Mouse (Mus musculus) thymus, postnatal 36 days (tissue): ENCODE data around the gene Tgm2.
A peak's percentile ranks its signal among the peaks of the same experiment; 100 is the strongest.

Source experiments
- DNase-seq, 2 experiments: peaks; one replicate each; pipeline ENCODE4 v3.0.0; 2022; ENCODE audit warnings: mixed read lengths in 2 of 2

Tgm2 gene

DNA sequence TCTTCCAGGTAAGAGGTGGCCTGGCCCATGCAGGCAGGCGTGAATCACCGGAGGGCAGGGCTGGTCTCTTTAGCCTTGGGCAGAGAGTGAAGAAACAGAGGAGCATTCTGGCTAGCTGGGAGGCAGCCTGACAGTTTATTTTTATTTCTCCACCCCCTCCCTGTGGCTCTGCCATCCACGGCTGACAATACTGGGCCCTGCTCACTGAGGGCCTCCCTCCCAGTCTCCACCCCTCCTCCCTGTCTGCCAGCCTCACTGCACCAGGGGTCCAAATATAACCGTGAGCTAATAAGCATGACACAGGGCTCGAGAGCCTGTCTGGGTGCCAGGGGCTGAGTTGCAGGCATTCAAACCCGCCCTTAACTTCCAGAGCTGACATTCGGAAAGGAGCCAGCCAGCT is 6.6 kb downstream of the Tgm2 start:
- no peak for DNase-seq

DNA sequence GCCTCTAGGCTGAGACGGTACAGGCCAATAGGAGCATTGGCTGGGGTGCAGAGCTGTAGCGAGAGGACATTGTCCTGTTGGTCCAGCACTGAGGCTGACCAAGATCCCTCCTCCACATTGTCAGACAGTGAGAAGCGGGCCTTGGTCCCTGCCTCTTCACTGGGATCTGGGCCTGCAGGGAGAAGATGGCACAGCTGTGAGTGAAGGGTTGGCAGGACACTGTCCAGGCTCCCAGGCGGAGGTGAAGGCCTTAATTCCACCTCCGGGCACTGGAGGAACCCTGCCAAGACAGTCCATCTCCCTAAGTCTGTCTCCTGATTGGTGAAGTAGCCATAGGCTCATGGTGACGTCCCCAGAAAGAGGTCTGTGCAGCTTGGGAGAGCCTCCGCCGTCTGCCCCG is 7.5 kb downstream of the Tgm2 start:
- DNase-seq, result no peak

DNA sequence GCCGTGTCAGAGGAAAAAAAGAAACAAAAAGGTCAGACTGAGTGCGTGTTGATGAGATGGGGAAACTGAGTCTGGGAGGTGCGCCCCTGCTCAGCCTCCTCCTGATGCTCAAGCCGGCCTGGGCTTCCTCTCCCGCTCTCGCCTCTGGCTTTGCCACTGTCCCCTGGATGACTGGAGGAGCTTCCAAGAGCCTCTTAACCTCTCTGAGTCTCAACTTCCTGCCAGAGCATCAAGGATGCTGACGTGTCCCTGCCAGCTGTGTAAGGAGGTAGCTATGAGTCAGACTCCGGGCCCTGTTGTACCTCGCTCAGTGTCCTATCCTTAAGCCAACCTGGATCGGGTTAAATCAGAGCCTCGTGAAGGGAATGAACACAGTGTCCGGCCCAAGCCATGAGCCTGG is 8.5 kb downstream of the Tgm2 start:
- no peak for DNase-seq

DNA sequence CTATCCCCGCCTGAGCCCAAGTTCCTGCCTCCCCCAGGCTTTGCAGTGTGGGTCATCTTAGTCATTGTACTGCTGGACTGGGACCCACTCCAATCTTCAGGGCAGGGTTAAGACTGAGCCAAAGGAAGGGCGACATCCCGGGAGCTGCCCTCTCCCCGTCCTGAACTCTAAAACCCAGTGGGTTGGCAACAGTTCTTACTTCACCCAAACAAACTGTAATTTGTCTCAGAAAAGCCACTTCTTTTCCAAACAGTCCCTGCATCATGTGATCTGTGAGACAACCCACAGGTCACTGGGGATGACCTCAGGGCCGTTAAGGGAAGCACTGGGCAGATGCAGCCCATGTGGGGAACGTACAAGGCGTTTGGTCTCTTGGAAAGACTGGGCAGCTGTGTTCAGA is 10.0 kb downstream of the Tgm2 start:
- no peak for DNase-seq

DNA sequence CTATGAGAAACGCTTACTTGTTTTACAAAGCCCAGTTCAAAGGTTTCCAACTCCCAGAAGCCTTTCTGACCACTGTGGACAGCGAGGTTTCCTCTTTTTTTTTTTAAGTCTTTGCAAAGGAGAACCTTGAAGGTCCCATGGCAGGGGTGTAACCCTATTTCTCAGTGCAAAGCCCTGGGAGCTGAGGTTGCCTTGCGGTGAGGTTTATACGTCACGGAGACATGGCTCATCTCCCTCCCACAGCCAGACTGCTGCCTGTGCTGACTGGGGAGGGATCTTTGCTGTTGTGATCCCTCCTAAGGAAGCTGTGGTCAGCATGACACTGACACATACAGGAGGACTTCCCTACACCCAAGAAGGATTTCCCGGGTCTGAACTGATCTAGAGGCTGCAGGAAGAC is 13.2 kb downstream of the Tgm2 start:
- DNase-seq, result no peak

DNA sequence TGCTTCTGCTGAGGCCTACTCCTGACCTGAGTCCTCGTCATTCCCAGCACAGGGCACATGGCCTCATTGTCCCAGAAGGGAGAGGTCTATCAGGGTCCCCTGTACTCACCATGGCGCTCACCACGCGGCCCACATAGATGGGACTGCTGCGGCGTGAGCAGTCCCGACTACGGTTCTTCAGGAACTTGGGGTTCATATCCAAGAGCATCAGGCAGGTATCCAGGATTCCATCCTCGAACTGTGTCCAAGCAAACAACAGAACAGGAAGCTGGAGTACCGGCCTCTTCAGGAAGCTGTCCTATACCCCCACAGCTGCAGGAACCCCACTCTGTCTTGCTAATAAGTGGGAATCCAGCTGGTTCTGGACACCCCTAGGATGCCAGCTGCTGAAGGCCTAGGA is 13.9 kb downstream of the Tgm2 start:
- no peak for DNase-seq

DNA sequence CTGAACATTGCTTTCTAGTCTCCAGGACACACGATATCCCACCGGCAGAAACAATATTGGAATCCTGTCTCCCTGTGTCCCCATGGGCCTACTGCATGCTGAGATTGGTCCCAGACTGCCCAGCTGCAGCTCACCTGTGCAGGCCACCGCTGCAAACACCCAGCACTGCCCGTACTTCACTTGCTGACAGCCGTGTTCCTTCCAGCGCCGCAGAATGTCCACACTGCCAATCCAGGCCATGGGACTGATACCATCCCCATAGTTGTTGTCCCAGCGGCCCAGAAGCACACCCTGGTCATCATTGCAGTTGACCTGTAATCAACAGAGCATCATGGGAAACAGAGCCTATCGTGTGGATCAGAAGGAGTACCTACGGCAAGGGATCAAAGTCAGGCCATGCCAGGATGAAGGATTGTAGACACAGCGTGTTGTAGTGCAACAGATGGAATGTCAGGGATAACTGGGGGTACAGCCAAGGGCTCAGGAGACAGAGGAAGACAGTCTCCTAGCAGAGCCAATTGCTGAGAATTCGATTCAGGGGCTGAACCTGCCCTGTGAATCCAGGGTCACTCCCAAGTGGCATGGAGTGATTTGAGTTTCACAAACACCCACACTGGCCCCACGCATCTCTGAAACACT is 14.9 kb downstream of the Tgm2 start:
- no peak for DNase-seq

DNA sequence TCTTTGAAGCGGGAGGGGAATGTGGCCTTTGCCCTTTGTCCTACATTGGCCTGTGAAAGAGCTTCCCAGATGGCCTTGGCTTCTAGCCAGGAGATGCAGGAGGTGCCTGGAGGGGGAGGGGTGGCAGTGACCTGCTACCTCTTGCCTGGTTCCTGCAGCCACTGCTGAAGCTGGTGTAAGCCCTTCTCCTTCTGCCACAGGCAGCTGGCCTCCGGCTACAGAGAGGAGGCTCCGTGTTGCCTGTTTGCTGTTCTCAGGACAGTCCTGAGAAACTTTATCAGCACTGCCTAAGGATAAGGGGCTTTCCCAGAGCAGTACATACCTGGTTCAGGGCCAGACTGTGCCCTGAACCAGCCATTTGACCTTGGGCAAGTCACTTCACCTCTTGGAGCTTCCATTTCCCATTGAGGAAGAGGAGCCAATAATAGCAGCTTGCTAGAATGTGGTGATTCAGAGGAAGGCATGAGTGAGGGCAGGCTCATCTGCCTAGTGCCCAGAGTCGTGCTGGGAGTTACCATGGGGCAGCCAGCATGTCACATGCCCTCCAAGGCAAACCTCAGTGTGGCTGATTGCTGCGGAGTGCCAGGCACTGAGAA is 15.7 kb downstream of the Tgm2 start:
- DNase-seq, result no peak

DNA sequence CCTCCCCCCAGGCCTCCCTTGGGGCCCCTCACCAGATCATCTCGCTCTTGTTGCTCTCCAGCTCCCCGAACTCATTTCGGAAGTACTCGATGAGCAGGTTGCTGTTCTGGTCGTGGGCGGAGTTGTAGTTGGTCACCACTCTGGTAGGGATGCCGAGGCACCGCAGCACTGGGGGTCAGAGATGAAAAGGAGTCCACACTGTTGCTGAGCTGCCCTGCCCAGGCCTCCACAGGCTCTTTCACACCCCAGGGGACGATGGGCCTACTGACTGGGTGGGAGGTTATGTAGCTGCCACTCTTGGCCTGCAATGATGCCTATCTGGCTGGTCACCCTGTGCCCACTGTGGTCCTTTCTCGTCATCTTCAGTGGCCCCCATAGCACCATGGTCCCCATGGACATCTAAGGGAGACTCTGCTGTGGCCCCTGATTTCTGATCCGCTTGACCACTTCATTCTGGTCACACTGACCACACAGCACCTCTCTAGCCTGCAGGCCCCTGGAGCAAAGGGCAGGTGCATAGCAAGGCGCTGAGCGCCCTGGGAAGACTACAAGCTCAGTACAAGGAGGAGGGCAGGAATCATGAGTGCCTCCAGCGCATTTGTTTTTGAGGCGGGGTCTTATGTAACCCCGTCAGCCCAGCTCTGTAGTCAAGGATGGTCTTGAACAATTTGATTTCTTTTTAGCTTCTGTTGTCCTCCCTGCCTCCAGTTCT is 16.8 kb downstream of the Tgm2 start:
- DNase-seq, result no peak

DNA sequence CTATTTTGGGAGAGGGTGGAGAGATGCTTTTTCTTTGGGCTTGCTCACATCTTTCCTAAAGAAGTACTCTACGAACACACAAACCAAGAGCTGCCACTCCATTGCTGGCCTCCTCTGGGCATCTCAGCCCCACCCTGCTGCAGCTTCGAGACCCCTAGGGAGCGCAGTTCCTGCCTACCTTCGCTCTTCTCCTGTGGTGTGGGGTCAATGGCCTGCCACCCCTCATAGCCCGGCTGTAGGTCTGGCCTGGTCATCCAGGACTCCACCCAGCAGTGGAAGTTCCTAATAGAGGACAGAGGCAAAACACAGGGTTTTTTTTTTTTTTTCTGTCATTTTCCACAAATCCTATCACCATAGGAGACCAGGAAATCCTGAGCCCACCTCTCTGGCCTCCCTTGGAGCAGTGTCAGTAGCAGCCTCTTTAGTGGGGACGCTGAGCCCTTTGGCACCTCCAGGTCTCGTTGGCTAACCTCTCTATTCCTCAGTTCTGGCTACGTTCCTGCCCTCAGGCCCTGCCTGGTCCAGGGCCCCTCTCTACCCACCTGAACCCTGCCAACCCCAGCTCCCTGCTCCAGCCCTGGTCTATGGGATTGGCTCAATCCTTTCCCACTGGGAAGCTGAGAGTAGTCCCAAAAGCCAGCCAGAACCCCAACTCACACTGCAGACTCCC is 17.6 kb downstream of the Tgm2 start:
- no peak for DNase-seq

DNA sequence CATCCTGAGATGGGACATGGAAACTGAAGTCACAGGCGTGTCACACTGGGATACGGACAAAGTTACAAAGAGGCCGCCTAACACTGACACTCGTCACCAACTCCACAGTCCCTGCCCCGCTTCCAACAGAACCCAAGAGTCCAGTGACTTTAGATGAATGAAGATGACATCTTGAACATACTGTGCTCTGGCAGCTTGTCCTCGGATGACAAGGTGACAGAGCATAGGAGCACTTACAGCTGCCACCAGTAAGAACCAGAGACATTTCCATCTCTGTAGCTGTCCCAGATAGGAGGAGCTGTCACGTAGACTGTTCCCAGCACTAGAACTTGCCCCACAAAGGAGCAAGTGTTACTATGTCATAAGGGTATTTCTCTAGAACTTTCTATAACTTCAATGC is 18.4 kb downstream of the Tgm2 start:
- no peak for DNase-seq

DNA sequence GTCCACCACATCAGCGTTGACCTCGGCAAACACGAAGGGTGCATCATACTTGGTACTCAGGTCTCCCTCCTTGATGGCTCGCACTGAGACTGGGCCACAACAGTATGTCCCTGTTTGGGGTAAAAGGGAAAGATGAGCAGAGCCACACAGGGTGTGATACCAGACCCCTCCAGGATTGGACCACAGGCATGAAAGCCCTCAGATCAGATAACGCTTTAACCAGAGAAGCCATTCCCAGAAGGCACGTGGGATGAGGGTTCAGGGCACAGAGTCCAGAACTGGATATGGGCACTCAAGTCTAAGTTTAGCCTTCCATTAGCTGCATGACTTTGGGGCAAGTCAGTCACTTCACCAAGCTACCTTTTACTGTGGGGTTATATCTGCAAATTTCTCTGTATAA is 19.0 kb downstream of the Tgm2 start:
- DNase-seq, result no peak

DNA sequence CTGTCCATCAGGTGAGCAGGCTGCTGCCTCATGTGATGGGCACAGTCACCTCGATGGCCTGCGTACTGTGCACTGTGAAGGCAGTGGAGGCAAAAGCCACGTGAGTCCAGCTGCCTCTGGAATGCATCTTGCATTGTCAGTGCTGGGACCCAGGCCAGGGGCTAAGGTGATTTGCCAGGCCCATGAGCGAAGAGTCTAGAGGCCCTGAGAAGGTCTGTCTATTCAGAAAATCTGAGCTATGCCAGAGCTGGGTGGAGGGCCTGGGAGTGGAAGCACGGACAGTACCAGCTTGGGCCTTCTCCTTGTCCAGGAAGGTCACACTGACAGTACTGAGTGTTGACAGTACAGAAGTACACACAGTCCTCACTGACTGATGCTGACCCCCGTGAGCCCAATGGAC is 23.4 kb downstream of the Tgm2 start:
- DNase-seq, result no peak

DNA sequence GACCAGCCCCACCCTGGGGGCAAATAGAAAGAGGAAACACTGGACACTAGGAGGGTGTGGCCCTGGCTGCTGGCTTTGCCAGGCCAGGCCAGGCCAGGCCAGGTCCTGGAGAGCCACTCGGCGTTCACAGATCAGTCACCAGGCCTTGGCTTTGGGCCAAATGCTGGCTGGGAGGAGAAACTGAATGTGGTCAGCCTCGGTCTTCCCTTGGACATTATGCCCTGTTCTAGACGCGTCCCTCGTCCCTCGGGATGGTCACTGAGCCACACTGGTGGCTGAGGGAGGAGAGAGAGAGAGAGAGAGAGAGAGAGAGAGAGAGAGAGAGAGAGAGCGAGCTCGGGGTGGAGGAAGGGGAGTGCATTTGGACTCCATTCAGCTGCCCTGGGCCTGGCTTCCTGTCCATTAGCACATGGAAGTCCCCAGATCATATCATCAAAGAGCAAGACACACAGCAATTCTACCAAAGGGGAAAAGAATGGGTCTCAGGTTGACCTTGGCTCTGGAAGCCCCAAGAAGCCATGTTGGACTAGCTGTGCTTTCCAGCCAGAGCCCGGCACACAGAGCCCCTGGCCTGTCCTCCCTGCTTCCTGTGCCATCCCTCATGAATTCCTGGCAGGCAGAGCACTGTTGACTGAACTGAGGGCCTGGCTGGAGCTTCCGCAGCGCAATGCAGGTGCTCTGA is 24.4 kb downstream of the Tgm2 start:
- DNase-seq, result no peak

DNA sequence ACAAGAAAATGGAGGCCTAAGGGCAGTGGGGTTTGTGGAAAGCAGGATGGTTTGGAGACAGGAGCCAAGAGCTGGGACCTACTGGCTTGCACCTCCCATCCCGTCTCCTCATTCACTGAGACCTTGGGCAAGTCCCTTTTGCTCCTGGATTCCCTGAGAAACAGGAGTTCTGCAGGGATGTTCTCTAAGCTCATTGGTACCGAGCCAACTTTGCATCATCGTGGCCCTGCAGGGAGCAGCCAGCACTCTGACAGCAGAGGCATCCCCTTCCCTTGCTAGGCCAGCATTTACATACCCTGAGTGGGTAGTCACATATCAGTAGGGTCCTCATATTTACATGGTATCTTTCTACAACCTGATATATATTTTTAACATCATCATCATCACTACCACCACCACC is 25.4 kb downstream of the Tgm2 start:
- DNase-seq, result no peak

DNA sequence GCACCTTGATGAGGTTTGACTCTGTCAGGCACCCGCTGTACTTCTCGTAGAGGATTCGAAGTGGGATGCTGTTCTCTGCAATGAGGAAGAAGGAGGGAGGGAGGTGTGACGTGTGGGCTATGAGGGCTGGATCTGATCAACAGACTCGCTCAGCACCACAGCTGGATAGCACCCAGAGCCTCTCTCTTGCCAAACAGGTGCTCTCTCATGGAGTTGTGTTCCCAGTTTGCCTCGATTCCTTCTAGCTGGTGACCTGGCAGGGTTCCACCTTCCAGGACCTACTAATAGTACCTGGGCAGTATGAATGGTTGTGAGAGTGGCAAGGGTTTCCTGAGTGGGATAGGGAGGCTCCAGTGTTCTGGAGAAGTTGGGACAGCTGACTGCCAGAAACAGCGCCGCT is 26.0 kb downstream of the Tgm2 start:
- DNase-seq, result no peak

DNA sequence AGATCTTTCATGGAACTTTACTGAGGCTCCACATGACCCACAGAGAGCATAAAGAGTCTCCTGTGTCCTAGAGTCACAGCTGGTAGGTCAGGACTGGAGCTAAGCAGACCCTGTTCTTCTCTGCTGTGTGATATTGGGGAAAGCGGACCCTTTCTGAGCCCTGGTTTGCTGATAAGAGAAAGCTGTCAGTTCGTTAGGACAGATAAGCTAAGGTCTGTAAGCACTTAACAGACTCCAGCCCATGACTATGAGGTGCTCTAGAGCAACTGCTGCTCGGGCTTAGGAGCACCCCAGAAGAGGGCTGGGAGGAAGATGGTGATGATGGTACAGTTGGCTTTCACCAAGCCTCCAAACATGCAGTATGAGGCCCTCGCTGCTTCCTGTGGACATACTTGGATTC is 27.1 kb downstream of the Tgm2 start:
- DNase-seq, result no peak

DNA sequence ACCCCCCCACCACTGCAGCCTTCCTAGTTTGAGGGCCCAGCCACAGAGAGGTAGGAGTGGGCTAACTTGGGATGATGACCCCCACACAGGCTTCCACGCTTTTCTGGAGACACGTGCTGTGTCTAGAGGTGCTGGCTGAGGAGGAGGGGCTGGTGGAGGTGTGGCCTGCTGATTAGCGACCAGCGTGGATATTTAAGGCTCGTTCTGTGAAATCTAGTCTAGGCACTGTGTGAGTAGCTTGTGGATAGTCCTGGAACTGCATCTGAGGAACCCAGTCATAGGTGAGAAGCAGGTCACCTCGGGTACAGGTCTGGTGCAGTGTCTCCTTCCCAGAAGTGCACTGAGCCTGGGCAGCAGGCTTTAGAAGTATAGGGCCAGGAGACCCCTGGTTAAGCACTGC is 29.6 kb downstream of the Tgm2 start:
- no peak for DNase-seq

DNA sequence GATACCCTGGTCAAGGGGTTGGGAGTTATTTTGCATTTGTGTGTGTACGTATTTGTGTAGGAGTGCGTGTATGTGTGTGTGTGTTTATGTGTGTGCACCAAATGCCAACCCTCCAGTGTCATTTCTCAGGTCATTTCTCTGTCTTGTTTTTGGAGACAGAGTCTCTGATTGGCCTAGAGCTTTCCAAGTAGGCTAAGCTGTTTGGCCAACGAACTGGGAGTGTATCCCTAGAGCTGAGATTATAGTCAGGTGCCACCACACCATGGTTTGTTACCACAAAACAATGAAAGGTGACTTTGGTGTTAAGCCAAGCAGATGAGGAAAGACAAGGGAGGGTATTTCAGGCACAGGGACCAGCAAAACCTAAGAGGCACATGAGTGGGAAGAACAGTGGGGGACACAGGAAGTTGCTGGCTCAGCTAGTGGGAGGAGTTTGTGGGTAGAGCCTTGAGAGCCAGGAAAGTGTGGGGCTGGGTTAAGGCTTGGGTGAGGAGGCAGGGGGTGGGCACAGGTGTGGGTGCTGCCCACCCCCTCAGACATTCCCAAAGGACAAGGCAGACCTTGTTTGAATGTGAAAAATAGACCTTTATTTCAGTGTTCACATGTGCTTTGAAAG is 30.3 kb downstream of the Tgm2 start:
- DNase-seq, result peak; percentile 17 to 35

DNA sequence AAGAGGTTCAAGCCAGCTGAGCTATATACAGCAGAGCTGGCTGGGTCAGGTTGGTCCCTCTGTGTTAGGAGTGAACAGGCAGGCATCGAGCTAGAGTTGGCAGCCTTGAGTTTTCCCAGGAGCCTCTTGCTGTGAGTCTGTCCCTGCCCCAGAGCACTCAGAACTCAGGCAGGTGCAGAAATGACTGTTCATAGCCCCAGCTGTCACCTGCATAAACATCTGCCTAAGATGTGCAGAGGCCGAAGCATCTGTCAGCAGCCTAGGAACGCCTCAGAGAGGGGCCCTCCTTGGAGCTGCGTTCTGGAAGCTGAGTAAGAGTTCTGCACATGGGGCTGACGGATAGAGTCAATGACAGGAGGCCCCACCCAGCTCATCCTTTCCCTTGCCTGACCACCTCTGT is 31.3 kb downstream of the Tgm2 start:
- peak in 1 of 2 experiments; percentile 20 for DNase-seq

DNA sequence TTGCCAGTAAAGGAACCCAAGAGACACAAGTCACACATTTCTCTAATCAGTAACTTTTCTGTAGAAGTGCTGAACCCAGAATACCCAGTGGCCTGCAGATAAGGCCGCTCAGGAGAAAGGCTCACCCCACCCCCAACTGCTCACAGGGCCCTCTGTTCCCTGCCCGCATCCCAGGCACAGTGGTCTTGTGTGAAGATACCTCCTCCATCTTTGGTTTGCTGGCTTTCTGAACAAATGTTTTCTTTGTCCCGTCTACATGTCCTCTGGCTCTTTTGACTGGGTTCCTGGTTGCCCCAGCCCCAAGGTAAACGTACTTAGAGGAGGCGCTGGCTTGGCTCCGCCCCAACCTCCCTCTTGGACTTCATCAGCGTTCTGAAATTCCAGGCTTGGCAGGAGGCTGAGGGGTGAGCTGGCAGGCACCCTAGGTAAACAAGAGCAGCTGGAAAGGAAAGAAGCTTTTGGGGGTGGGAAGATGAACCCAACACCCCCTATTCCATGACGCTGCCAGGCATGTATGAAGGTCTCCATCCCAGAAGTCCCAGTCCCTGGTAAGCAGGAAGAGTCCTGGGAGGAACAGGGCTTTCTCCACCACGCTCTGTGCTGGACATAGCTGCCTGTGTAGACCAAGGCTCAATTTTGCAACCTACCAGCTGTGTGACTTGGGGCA is 32.5 kb downstream of the Tgm2 start:
- DNase-seq, result no peak

DNA sequence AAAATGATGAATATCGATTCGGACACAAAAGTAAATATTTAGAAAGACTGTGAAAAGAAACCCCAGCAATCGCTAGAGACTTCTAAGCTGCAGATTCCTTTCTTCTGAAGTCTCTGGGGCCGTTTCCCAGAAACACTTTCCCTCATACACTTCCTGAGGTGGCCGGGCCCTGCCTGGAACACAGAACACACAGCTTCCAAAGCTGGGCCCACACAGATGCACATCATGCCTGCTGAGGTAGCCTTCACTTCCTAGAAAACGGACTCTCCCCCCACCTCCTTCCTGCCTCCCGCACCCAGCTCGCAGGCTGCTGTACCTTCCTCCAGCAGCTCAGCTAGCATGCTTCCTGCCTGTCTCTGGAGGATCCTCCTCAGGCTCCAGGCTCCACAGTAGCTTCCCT is 36.7 kb downstream of the Tgm2 start:
- no peak for DNase-seq
